Mouse (Mus musculus): Measurements from ENCODE around the gene Pitpnm2. TPM values are rescaled to one million over a fixed set of nuclear protein-coding genes. Genes with fewer than 3 reads are reported as not detected.
A peak's percentile ranks its signal among the peaks of the same experiment; 100 is the strongest.

Pitpnm2 gene
- polyA plus RNA-seq, 1 experiment = 10.8 TPM

DNA sequence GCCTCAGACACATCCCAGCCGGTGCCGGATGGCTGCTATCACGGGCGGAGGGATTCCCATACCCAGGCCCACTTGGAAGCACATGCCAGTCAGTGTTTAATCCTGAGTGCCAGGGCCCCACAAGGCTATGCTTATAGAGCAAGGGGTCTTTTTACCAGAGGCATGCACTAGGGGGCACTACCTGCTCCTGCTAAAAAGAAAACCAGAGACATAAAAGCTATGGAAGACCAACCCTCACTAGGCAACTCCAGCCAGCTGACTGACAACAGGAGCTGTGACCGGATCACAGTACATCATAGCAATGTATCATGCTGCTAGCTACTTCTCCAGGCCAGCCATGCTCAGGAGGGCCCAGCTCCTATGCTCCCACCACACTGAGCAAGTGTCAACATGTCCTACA, 87.0 kb downstream of the Pitpnm2 start:
- H3K4me3 ChIP-seq (replicated peaks; ENCODE audit: control insufficient read depth, low read depth, low read length) = no peak overlapping the region
- TF ChIP-seq POLR2A (IDR thresholded peaks at IDR 0.05; ENCODE audit: borderline replicate concordance, control insufficient read depth, low read depth, low read length) = no peak
- TF ChIP-seq CTCF (IDR thresholded peaks at IDR 0.05; ENCODE audit: control insufficient read depth, insufficient read depth, low read length) = peak; percentile 35; the same call in 1 of the 2 replicates
- H3K27ac ChIP-seq (ENCODE audit: control insufficient read depth, insufficient read depth, low read depth, low read length, poor library complexity) = no peak overlapping the region
- peaks cover 1% of the 10 kb centered on the region; the same call in 1 of the 2 replicates for H3K4me1 ChIP-seq (ENCODE audit: control insufficient read depth, insufficient read depth, low read length)
- WGBS = 66% methylated on average over 5 of the region's 5 CpGs

DNA sequence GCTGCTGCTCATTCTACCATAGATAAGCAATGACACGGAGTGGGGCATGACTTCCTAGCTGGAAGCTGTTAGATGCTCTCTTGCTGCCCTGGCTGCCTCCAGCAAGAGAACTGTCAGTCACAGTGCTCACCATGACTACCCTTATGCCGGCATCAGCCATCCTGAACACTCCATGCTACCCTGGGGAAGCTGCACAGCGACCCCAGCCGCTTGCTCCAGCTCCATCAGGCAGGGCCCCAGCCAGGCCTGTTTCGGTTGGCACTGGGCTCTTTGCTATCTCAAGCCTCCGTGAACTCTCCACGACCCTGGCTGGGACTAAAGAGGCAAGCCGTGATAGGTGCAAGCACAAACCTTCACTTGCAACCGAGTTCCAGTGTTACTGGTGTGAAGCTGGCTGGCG, 87.7 kb downstream of the Pitpnm2 start:
- WGBS = 81% methylated on average over 10 of the region's 10 CpGs
- Histone ChIP-seq H3K4me1 (ENCODE audit: control insufficient read depth, insufficient read depth, low read length) (peaks cover 1% of the 10 kb centered on the region; the same call in 1 of the 2 replicates), H3K4me3 (replicated peaks; ENCODE audit: control insufficient read depth, low read depth, low read length) (no peak overlapping the region), H3K27ac (ENCODE audit: control insufficient read depth, insufficient read depth, low read depth, low read length, poor library complexity) (no peak overlapping the region)
- TF ChIP-seq CTCF (IDR thresholded peaks at IDR 0.05; ENCODE audit: control insufficient read depth, insufficient read depth, low read length) = no peak
- TF ChIP-seq POLR2A (IDR thresholded peaks at IDR 0.05; ENCODE audit: borderline replicate concordance, control insufficient read depth, low read depth, low read length) = no peak

DNA sequence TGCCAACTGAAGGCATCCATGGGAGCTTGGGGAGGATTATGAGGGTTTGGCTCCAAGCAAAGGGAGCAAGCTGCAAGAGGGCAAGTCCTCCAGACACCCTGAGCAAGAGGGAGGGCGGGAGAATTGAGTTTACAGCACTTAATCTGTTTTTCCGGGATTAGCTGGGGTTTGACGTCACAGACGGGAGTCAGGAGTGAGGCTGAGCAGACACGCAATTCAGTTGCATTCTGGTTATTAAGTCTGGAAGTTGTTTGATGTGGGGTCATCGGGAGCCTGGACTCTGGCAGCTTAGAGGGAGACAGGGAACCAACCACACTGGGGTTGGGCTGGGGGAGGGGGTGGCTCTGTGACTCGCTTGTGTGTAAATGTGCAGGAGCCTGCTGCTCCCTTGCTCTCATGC, 90.1 kb downstream of the Pitpnm2 start:
- H3K27ac ChIP-seq (ENCODE audit: control insufficient read depth, insufficient read depth, low read depth, low read length, poor library complexity) = no peak overlapping the region
- no peak overlapping the region for H3K4me3 ChIP-seq (replicated peaks; ENCODE audit: control insufficient read depth, low read depth, low read length)
- 89% methylated on average over 7 of the region's 7 CpGs for WGBS
- H3K4me1 ChIP-seq (ENCODE audit: control insufficient read depth, insufficient read depth, low read length) = no peaks in the 10 kb centered on the region
- TF ChIP-seq CTCF (IDR thresholded peaks at IDR 0.05; ENCODE audit: control insufficient read depth, insufficient read depth, low read length) (no peak), POLR2A (IDR thresholded peaks at IDR 0.05; ENCODE audit: borderline replicate concordance, control insufficient read depth, low read depth, low read length) (no peak)

DNA sequence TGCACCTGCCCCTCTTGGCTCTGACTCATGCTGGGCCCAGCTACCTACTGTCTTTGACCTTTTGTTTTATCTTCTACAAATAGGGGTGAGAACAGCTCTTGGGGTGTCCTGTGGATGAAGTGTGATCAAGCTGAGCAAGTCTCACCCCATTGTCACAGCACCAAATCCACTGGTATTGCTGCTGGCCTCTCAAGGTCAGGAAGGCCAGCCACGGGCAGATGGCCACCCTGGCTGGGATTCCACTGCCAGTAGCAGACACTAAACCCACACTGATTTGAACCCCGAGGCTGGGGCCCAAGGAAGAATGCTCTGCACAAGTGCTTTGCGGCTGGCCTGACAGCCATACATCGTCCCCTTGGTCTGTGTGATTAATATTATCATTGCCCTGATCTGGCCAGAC, 91.3 kb downstream of the Pitpnm2 start:
- Histone ChIP-seq H3K4me3 (replicated peaks; ENCODE audit: control insufficient read depth, low read depth, low read length) (no peak overlapping the region), H3K4me1 (ENCODE audit: control insufficient read depth, insufficient read depth, low read length) (no peaks in the 10 kb centered on the region), H3K27ac (ENCODE audit: control insufficient read depth, insufficient read depth, low read depth, low read length, poor library complexity) (no peak overlapping the region)
- TF ChIP-seq POLR2A (IDR thresholded peaks at IDR 0.05; ENCODE audit: borderline replicate concordance, control insufficient read depth, low read depth, low read length) (no peak), CTCF (IDR thresholded peaks at IDR 0.05; ENCODE audit: control insufficient read depth, insufficient read depth, low read length) (no peak)
- 72% methylated on average over 4 of the region's 4 CpGs for WGBS

DNA sequence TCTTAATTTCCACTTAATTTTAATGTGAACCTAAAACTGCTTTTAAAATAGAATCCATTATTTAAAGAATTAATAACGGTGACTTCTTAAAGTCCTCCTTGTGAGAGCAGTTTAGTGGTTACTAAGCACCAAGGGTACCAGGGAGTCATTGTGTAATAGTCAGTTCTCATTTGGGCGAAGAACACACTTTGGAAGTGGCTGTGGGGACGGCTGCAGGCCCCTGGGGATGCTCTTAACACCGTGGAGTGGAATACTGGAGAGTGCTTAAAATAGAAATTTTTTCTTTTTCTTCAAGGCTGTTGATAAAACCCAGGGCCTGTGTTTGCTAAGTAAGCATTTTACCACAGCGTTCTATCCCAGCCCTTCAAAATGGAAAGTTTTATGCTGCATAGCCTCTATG, 93.6 kb downstream of the Pitpnm2 start:
- H3K27ac ChIP-seq (ENCODE audit: control insufficient read depth, insufficient read depth, low read depth, low read length, poor library complexity) = no peak overlapping the region
- 75% methylated on average over 5 of the region's 5 CpGs for WGBS
- TF ChIP-seq CTCF (IDR thresholded peaks at IDR 0.05; ENCODE audit: control insufficient read depth, insufficient read depth, low read length) = no peak
- no peak for TF ChIP-seq POLR2A (IDR thresholded peaks at IDR 0.05; ENCODE audit: borderline replicate concordance, control insufficient read depth, low read depth, low read length)
- H3K4me1 ChIP-seq (ENCODE audit: control insufficient read depth, insufficient read depth, low read length) = no peaks in the 10 kb centered on the region
- no peak overlapping the region for H3K4me3 ChIP-seq (replicated peaks; ENCODE audit: control insufficient read depth, low read depth, low read length)

DNA sequence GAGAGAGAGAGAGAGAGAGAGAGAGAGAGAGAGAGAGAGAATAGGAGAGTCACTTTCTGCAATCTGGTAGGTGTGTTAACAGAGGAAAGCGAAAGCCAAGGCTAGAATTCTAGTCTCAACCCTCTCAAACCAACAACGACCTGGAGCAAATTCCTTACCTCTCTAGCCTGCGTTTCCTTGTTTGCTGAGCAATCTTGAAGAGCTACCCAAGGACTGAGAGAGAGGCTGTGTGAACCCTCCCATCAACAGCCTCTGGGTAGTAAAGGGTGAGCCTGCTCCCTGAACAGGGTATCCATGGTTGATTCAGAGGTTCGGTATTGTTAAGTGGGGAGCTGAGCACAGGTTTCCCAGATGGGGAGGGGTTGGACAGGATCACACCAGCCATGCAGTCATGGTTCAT, 96.8 kb downstream of the Pitpnm2 start:
- H3K4me1 ChIP-seq (ENCODE audit: control insufficient read depth, insufficient read depth, low read length) = no peaks in the 10 kb centered on the region
- TF ChIP-seq POLR2A (IDR thresholded peaks at IDR 0.05; ENCODE audit: borderline replicate concordance, control insufficient read depth, low read depth, low read length) (no peak), CTCF (IDR thresholded peaks at IDR 0.05; ENCODE audit: control insufficient read depth, insufficient read depth, low read length) (no peak)
- no peak overlapping the region for H3K4me3 ChIP-seq (replicated peaks; ENCODE audit: control insufficient read depth, low read depth, low read length)
- 84% methylated on average over 4 of the region's 4 CpGs for WGBS
- H3K27ac ChIP-seq (ENCODE audit: control insufficient read depth, insufficient read depth, low read depth, low read length, poor library complexity) = no peak overlapping the region

DNA sequence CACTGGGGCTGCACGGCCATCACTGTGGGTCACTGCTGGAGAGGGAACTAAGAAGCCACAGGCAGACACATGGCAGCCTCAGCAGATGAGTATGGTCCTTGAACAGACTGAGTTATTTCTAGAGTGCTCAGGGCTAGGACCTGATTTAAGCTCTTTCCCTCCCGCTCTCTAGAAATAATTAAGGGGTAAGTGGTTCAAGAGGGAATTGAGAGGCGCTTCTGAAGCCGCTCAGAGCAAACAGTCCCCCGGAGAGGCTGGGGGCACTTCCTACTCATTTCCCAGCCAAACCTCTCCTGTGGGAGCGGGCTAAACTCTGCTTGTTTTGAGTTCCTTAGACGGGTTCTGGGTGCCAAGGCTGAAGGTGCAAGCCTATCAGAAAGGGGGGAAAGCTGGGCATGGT, 98.7 kb downstream of the Pitpnm2 start:
- Histone ChIP-seq H3K4me3 (replicated peaks; ENCODE audit: control insufficient read depth, low read depth, low read length) (no peak overlapping the region), H3K4me1 (ENCODE audit: control insufficient read depth, insufficient read depth, low read length) (no peaks in the 10 kb centered on the region), H3K27ac (ENCODE audit: control insufficient read depth, insufficient read depth, low read depth, low read length, poor library complexity) (no peak overlapping the region)
- WGBS = 84% methylated on average over 7 of the region's 7 CpGs
- no peak for TF ChIP-seq CTCF (IDR thresholded peaks at IDR 0.05; ENCODE audit: control insufficient read depth, insufficient read depth, low read length)
- no peak for TF ChIP-seq POLR2A (IDR thresholded peaks at IDR 0.05; ENCODE audit: borderline replicate concordance, control insufficient read depth, low read depth, low read length)

DNA sequence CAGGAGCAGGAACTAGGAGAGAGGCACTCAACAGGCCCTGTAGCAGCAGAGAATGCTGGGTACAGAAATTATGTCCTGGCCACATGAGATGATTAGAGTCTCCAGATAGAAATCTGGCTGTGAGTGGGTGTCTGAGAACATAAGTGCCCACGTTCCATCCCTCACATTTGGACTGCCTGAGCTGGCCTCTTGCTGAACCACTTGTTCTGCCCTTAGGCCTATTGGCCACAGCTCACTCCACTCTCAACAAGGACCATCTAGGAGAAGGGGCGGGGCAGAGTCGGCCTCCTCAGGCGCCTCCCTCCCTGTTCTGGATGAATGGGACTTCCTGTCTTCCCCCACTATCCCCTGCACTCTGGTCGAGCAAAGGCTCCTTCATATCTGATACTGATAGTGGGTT, 100.5 kb downstream of the Pitpnm2 start:
- WGBS = 70% methylated on average over 5 of the region's 5 CpGs
- no peak for TF ChIP-seq CTCF (IDR thresholded peaks at IDR 0.05; ENCODE audit: control insufficient read depth, insufficient read depth, low read length)
- no peak for TF ChIP-seq POLR2A (IDR thresholded peaks at IDR 0.05; ENCODE audit: borderline replicate concordance, control insufficient read depth, low read depth, low read length)
- H3K4me3 ChIP-seq (replicated peaks; ENCODE audit: control insufficient read depth, low read depth, low read length) = no peak overlapping the region
- H3K27ac ChIP-seq (ENCODE audit: control insufficient read depth, insufficient read depth, low read depth, low read length, poor library complexity) = no peak overlapping the region
- no peaks in the 10 kb centered on the region for H3K4me1 ChIP-seq (ENCODE audit: control insufficient read depth, insufficient read depth, low read length)

DNA sequence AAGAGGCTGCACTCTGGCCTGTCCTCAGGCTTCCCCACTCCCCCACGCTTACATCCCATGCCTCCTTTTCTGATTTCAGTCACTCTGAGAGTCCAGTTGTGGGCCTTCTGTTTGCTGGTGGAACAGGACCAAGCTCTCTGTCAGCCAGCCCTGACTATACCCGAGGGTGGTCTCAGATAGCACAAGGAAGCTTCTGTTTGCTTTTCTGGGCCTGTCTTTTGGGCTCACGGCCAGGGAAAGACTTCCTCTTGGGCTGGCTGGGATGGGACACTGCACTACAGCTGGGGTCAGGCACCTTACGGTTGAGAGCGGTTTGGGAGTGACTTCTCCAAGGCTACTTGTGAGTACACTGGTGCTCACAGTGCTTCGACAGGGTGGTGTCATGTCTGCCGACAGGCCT, 111.5 kb downstream of the Pitpnm2 start:
- WGBS = 73% methylated on average over 7 of the region's 7 CpGs

More for the DNA sequence above, 111.5 kb downstream of the Pitpnm2 start:
- H3K4me3 ChIP-seq (replicated peaks; ENCODE audit: control insufficient read depth, low read depth, low read length) = no peak overlapping the region
- TF ChIP-seq CTCF (IDR thresholded peaks at IDR 0.05; ENCODE audit: control insufficient read depth, insufficient read depth, low read length) (no peak), POLR2A (IDR thresholded peaks at IDR 0.05; ENCODE audit: borderline replicate concordance, control insufficient read depth, low read depth, low read length) (no peak)
- H3K4me1 ChIP-seq (ENCODE audit: control insufficient read depth, insufficient read depth, low read length) = no peaks in the 10 kb centered on the region
- H3K27ac ChIP-seq (ENCODE audit: control insufficient read depth, insufficient read depth, low read depth, low read length, poor library complexity) = no peak overlapping the region

Measured in bone marrow, adult 2 months (tissue).